Mouse (Mus musculus): ENCODE results near the gene Zfp382. TPM values are rescaled to one million over a fixed set of nuclear protein-coding genes. Genes with fewer than 3 reads are reported as not detected.
A peak's percentile ranks its signal among the peaks of the same experiment; 100 is the strongest.
"Not testable (repeated sequence)": the region's sequence is repeated elsewhere in the genome, so short reads cannot be mapped to it uniquely, and the experiment has no call there.

Gene Zfp382
- polyA plus RNA-seq, 1 experiment from 2014 or later, result 11.8 TPM

DNA sequence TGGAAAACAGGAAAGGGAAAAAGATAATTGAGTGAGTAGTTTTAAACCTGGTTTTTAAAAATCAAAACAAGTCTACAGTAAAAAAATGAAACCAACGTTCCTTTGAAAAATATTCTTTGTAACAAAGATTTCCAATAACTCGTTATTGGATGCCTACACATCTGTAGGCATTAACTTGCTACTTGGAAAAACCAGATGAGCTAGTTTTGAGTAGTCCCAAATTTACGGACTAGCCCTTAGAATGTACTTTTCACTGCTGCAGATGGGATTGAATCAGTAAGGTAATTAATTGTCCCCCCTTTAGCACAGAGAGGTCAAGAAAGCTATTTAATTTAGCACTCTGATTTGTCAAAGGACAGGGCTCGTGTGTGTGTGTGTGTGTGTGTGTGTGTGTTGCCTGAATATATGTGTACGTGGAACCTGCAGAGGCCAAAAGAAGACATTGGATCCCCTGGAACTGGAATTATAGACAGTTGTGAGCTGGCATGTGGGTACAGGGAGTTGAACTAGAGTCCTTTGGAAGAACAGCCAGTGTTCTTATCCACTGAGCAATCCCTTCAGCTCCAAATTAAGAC lies 26.1 kb upstream of the Zfp382 start:
- Histone ChIP-seq H3K4me3 (replicated peaks) (peak overlapping the region; percentile 57), H3K36me3 (peaks cover 32% of the 10 kb centered on the region), H3K4me1 (replicated peaks) (peaks cover 16% of the 10 kb centered on the region), H3K9ac (replicated peaks) (peak overlapping the region; percentile 64), H3K27ac (peak overlapping the region; percentile 98), H3K4me2 (peak overlapping the region; percentile 70), H3K27me3 (no peaks in the 10 kb centered on the region), H3K9me3 (no peaks in the 10 kb centered on the region)
- 9% methylated on average over 5 of the region's 5 CpGs for WGBS
- no peak for ATAC-seq (ENCODE audit: insufficient number of reproducible peaks, insufficient read depth, low FRiP score, low TSS enrichment, low read depth)

- Histone ChIP-seq H3K9me3 (peaks cover 23% of the 10 kb centered on the region), H3K4me3 (replicated peaks) (no peak overlapping the region), H3K9ac (replicated peaks) (no peak overlapping the region), H3K36me3 (peaks cover 68% of the 10 kb centered on the region), H3K27me3 (no peaks in the 10 kb centered on the region), H3K4me1 (replicated peaks) (peaks cover 11% of the 10 kb centered on the region), H3K27ac (no peak overlapping the region), H3K4me2 (no peak overlapping the region)
- 94% methylated on average over 13 of the region's 13 CpGs for WGBS
- no peak for ATAC-seq (ENCODE audit: insufficient number of reproducible peaks, insufficient read depth, low FRiP score, low TSS enrichment, low read depth)
Observed at GRCm38 (mm10) chr7:30099297-30099696, 22.4 kb upstream of the Zfp382 start.

DNA sequence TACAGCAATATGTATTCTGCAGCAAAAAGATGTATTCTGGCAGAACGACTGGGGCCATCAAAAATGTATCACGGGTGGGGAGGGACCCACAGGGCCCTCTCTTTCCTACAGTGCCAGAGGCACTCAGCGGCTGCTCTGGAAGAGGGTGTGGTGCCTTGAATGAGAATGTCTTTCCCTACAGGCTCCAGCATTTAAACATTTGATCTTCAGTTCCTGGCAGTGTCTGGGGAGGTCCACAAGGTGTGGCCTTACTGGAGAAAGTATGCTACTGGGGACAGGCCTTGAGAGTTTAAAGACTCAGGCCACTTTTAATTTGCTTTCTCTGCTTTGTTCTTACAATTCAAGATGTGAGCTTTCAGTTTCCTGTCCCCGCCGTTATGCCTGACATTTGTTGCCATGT lies 5.7 kb upstream of the Zfp382 start:
- ATAC-seq (ENCODE audit: insufficient number of reproducible peaks, insufficient read depth, low FRiP score, low TSS enrichment, low read depth), result no peak
- Histone ChIP-seq H3K36me3 (no peaks in the 10 kb centered on the region), H3K9me3 (peaks cover 22% of the 10 kb centered on the region; the same call in 1 of the 2 replicates), H3K4me3 (replicated peaks) (no peak overlapping the region), H3K27me3 (no peaks in the 10 kb centered on the region), H3K9ac (replicated peaks) (no peak overlapping the region), H3K4me2 (no peak overlapping the region), H3K27ac (no peak overlapping the region), H3K4me1 (replicated peaks) (no peaks in the 10 kb centered on the region)
- WGBS, result 95% methylated on average over 5 of the region's 5 CpGs

DNA sequence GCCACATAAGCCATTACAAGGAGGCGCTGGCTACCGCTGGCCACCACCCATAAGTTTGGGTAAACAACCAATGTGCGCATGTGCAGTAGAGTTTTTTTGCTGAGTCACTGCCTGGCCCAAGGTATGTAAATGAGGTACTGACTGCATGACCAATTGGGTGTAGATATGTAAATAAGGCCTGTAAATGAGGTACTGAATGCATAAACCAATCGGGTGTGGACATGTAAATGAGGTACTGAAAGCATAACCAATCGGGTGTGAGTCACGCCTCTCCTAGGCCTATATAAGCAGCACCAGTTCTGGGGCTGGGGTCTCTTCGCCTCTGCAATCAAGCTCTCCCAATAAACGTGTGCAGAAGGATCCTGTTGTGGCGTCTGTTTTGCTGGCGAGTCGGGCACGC lies 3.8 kb upstream of the Zfp382 start:
- H3K27me3 ChIP-seq; ATAC-seq (ENCODE audit: insufficient number of reproducible peaks, insufficient read depth, low FRiP score, low TSS enrichment, low read depth); H3K27ac ChIP-seq; H3K36me3 ChIP-seq; H3K4me3 ChIP-seq (replicated peaks); H3K9ac ChIP-seq (replicated peaks); H3K4me2 ChIP-seq; H3K4me1 ChIP-seq (replicated peaks): not testable (repeated sequence)
- 95% methylated on average over 12 of the region's 12 CpGs for WGBS
- H3K9me3 ChIP-seq, result peaks cover 22% of the 10 kb centered on the region; the same call in 1 of the 2 replicates

DNA sequence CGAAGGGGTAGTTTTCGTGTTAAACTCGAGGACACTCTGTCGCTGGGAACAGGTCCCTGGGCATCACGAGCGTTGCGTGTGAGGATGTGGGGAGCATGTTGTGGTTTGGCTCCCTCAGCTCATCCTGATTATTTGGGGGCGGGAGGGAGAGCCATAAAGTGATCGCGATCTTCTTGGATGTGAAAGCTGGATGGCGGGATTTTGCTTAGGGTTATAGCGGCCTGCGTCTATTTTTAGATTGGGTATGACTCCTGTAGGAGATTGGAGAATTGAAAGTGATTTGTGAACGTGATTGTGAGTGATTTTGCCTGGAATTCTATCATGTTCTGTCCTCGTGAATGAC lies 417 bp downstream of the Zfp382 start:
- peak overlapping the region; percentile 64 for H3K4me2 ChIP-seq
- peak overlapping the region; percentile 80 for H3K9ac ChIP-seq (replicated peaks)
- no peaks in the 10 kb centered on the region for H3K27me3 ChIP-seq
- peaks cover 9% of the 10 kb centered on the region for H3K4me1 ChIP-seq (replicated peaks)
- no peaks in the 10 kb centered on the region for H3K9me3 ChIP-seq
- 0 out of 2 replicates have a peak, but pooled peaks have one; percentile 21 for ATAC-seq (ENCODE audit: insufficient number of reproducible peaks, insufficient read depth, low FRiP score, low TSS enrichment, low read depth)
- H3K4me3 ChIP-seq (replicated peaks), result peak overlapping the region; percentile 68
- 6% methylated on average over 15 of the region's 15 CpGs for WGBS
- H3K27ac ChIP-seq, result peak overlapping the region; percentile 75; the same call in 1 of the 2 replicates
- H3K36me3 ChIP-seq, result peaks cover 16% of the 10 kb centered on the region

GRCm38 (mm10) chr7:30129900-30130299 lies 8.2 kb downstream of the Zfp382 start:
- no peaks in the 10 kb centered on the region for H3K27me3 ChIP-seq
- peaks cover 90% of the 10 kb centered on the region for H3K36me3 ChIP-seq
- H3K4me2 ChIP-seq, result no peak overlapping the region
- no peak for ATAC-seq (ENCODE audit: insufficient number of reproducible peaks, insufficient read depth, low FRiP score, low TSS enrichment, low read depth)
- no peak overlapping the region for H3K27ac ChIP-seq
- WGBS, result 94% methylated on average over 8 of the region's 8 CpGs
- no peak overlapping the region for H3K4me3 ChIP-seq (replicated peaks)
- H3K9me3 ChIP-seq, result peaks cover 6% of the 10 kb centered on the region; the same call in 1 of the 2 replicates
- no peak overlapping the region for H3K9ac ChIP-seq (replicated peaks)
- H3K4me1 ChIP-seq (replicated peaks), result no peaks in the 10 kb centered on the region

GRCm38 (mm10) chr7:30132396-30132795 lies 10.7 kb downstream of the Zfp382 start:
- Histone ChIP-seq H3K4me3 (replicated peaks) (no peak overlapping the region), H3K4me2 (no peak overlapping the region), H3K9me3 (peaks cover 9% of the 10 kb centered on the region; the same call in 1 of the 2 replicates), H3K27ac (no peak overlapping the region), H3K36me3 (peaks cover 95% of the 10 kb centered on the region), H3K27me3 (no peaks in the 10 kb centered on the region), H3K9ac (replicated peaks) (no peak overlapping the region), H3K4me1 (replicated peaks) (no peaks in the 10 kb centered on the region)
- no peak for ATAC-seq (ENCODE audit: insufficient number of reproducible peaks, insufficient read depth, low FRiP score, low TSS enrichment, low read depth)
- WGBS, result 89% methylated on average over 4 of the region's 4 CpGs

- H3K36me3 ChIP-seq, result peaks cover 92% of the 10 kb centered on the region
Observed at GRCm38 (mm10) chr7:30136826-30137225, 15.1 kb downstream of the Zfp382 start.

GRCm38 (mm10) chr7:30143170-30143554 lies 21.4 kb downstream of the Zfp382 start:
- Histone ChIP-seq H3K4me2 (peak overlapping the region; percentile 63), H3K36me3 (peaks cover 61% of the 10 kb centered on the region), H3K9ac (replicated peaks) (peak overlapping the region; percentile 75; the same call in 1 of the 2 replicates), H3K4me3 (replicated peaks) (peak overlapping the region; percentile 55), H3K27me3 (no peaks in the 10 kb centered on the region), H3K4me1 (replicated peaks) (0 out of 2 replicates have a peak, but pooled peaks cover 4% of the 10 kb centered on the region), H3K27ac (peak overlapping the region; percentile 94), H3K9me3 (peaks cover 19% of the 10 kb centered on the region)
- WGBS, result 16% methylated on average over 8 of the region's 8 CpGs
- ATAC-seq (ENCODE audit: insufficient number of reproducible peaks, insufficient read depth, low FRiP score, low TSS enrichment, low read depth), result 0 out of 2 replicates have a peak, but pooled peaks have one; percentile 12

More at GRCm38 (mm10) chr7:30136826-30137225, 15.1 kb downstream of the Zfp382 start:
- Histone ChIP-seq H3K4me3 (replicated peaks) (no peak overlapping the region), H3K4me1 (replicated peaks) (no peaks in the 10 kb centered on the region), H3K27me3 (no peaks in the 10 kb centered on the region), H3K9me3 (peaks cover 9% of the 10 kb centered on the region; the same call in 1 of the 2 replicates), H3K4me2 (no peak overlapping the region), H3K27ac (no peak overlapping the region), H3K9ac (replicated peaks) (no peak overlapping the region)
- no peak for ATAC-seq (ENCODE audit: insufficient number of reproducible peaks, insufficient read depth, low FRiP score, low TSS enrichment, low read depth)
- 90% methylated on average over 10 of the region's 10 CpGs for WGBS

DNA sequence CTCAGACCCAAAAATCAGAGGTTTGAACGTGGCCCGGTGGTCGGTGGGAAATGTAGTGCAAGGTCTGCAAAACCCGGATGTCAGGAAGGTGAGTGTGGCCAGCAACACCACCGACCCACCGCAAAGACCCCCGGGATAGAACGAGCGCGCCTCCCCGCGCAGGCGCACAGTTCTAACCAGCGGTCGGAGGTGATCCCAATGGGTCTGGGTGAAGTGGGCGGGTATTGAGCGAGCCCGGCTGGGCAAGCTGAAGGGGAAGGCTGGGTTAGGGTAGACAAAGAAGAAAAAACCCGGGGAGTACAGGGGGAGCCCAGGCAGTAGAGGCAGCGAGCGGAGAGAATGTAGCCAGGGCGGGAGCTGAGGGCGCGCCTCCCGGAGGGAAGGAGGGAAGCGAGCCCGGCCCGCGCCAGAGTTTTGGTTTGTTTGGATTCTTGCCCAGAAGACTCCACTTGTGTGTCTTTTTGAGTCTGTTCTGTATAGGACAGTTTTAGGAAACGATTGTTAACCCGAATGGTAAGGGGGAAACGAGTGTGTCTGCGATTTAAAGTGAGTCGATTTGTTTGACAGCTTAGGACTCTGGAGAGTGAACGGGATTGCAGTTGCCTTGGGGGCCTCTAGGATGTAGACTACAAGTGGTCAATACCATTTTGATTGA lies 21.9 kb downstream of the Zfp382 start:
- Histone ChIP-seq H3K4me1 (replicated peaks) (0 out of 2 replicates have a peak, but pooled peaks cover 4% of the 10 kb centered on the region), H3K27ac (peak overlapping the region; percentile 94), H3K4me3 (replicated peaks) (peak overlapping the region; percentile 55), H3K4me2 (peak overlapping the region; percentile 63), H3K9ac (replicated peaks) (peak overlapping the region; percentile 75), H3K27me3 (no peaks in the 10 kb centered on the region), H3K36me3 (peaks cover 60% of the 10 kb centered on the region), H3K9me3 (peaks cover 24% of the 10 kb centered on the region)
- WGBS, result 3% methylated on average over 35 of the region's 35 CpGs
- ATAC-seq (ENCODE audit: insufficient number of reproducible peaks, insufficient read depth, low FRiP score, low TSS enrichment, low read depth), result peak; percentile 93

DNA sequence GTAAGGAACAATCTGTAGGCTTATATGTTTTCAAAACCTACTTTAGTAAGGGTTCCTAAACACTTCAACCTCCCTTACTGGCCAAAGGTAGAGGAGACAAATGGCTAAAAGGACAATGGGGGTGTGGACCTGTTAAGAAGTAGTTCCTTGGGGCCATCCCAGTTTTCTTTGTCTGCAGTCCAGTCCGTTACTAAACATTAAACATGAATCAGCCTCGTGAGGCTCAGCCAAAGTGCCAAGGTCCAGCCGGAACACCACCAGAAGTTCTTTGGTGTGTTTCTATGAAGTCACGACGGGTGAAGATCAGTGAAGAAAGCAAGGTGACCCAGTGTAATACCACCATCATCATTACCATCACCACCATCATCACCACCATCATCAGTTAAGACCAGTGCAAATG lies 25.3 kb downstream of the Zfp382 start:
- ATAC-seq (ENCODE audit: insufficient number of reproducible peaks, insufficient read depth, low FRiP score, low TSS enrichment, low read depth), result no peak
- 93% methylated on average over 5 of the region's 5 CpGs for WGBS
- Histone ChIP-seq H3K4me1 (replicated peaks) (0 out of 2 replicates have a peak, but pooled peaks cover 4% of the 10 kb centered on the region), H3K4me2 (no peak overlapping the region), H3K36me3 (peaks cover 55% of the 10 kb centered on the region), H3K27me3 (no peaks in the 10 kb centered on the region), H3K4me3 (replicated peaks) (no peak overlapping the region), H3K27ac (no peak overlapping the region), H3K9ac (replicated peaks) (no peak overlapping the region), H3K9me3 (peaks cover 55% of the 10 kb centered on the region)

Data from limb, embryonic 12.5 days (tissue).